Mouse (Mus musculus): ENCODE data around the gene Lifr. TPM values are rescaled to one million over a fixed set of nuclear protein-coding genes. Genes with fewer than 3 reads are reported as not detected.

The Lifr gene
- polyA plus RNA-seq, 1 experiment from 2014 or later, result 24.9 TPM

- H3K4me3 ChIP-seq, result no peak overlapping the region
- H3K27ac ChIP-seq, result no peak overlapping the region
- no peaks in the 10 kb centered on the region for H3K4me1 ChIP-seq
- H3K36me3 ChIP-seq, result no peaks in the 10 kb centered on the region
- H3K27me3 ChIP-seq (replicated peaks), result peaks cover 45% of the 10 kb centered on the region
- H3K9me3 ChIP-seq (replicated peaks), result no peaks in the 10 kb centered on the region
- no peak overlapping the region for H3K4me2 ChIP-seq
- ATAC-seq, result no peak
- no peak overlapping the region for H3K9ac ChIP-seq
- WGBS (ENCODE audit: insufficient replicate concordance), result 42% methylated on average over 1 of the region's 1 CpGs
Observed at GRCm38 (mm10) chr15:7213683-7214082, 123.3 kb downstream of the Lifr start.

- no peak for ATAC-seq
- 77% methylated on average over 3 of the region's 3 CpGs for WGBS (ENCODE audit: insufficient replicate concordance)
Observed at GRCm38 (mm10) chr15:7215845-7216244, 125.4 kb downstream of the Lifr start.

DNA sequence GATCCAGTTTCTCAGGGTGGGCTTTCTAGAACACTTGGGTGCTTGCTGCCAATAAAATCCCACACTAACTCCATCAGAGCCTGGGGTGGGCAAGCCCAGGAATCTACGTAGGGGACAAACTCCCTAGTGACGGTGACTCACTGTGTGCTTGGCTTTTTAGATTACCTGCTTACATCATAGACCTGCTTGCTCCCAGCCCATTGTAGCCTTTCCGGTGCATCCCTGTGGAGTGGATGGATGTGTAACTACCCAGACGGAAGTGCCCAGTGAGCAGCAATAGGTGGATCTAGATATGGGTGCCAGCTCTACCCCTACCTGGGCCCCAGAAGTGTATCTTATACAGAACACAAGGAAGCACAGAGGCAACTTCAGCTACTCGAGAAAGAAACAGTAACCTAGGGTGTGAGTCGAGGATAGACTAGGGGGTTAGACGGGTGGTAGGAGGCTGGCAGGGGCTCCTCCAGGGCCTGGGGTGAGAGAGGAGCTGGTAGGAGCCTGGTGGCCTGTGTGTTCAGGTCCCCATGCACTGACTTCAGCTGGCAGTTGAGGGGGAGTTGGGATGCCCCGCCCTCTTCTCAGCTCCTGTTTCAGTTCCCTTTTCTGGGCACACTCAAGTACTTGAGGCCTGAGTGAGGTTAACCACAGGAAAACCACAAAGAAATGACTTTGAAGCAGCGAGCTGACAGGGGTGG lies 126.3 kb downstream of the Lifr start:
- Histone ChIP-seq H3K4me2 (no peak overlapping the region), H3K36me3 (no peaks in the 10 kb centered on the region), H3K9me3 (replicated peaks) (no peaks in the 10 kb centered on the region), H3K9ac (no peak overlapping the region), H3K27ac (no peak overlapping the region), H3K4me1 (no peaks in the 10 kb centered on the region), H3K27me3 (replicated peaks) (peaks cover 68% of the 10 kb centered on the region), H3K4me3 (no peak overlapping the region)
- 0 out of 2 replicates have a peak, but pooled peaks have one; percentile 27 for ATAC-seq
- 33% methylated on average over 9 of the region's 9 CpGs for WGBS (ENCODE audit: insufficient replicate concordance)

More at GRCm38 (mm10) chr15:7215845-7216244, 125.4 kb downstream of the Lifr start:
- Histone ChIP-seq H3K4me3 (no peak overlapping the region), H3K9ac (no peak overlapping the region), H3K27ac (no peak overlapping the region), H3K9me3 (replicated peaks) (no peaks in the 10 kb centered on the region), H3K4me2 (no peak overlapping the region), H3K36me3 (no peaks in the 10 kb centered on the region), H3K4me1 (no peaks in the 10 kb centered on the region), H3K27me3 (replicated peaks) (peaks cover 65% of the 10 kb centered on the region)

DNA sequence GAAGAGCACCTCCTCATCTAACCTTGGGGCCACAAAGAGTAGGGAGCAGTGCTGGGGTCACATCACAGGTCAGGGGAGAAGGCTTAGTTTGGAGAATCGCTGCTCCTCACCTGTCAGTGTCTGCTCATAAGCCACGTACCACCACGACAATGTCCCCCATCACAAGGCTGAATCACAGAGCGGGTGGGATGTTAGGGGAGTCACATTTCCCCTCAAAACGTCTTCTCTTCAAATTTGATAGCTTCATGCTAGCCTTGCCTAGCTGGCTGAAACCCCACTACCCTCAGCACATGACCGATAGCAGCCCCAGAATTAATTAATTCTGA lies 126.8 kb downstream of the Lifr start:
- Histone ChIP-seq H3K4me3 (no peak overlapping the region), H3K4me1 (no peaks in the 10 kb centered on the region), H3K27me3 (replicated peaks) (peaks cover 68% of the 10 kb centered on the region), H3K36me3 (no peaks in the 10 kb centered on the region), H3K9ac (no peak overlapping the region), H3K4me2 (no peak overlapping the region), H3K27ac (no peak overlapping the region), H3K9me3 (replicated peaks) (no peaks in the 10 kb centered on the region)
- ATAC-seq, result no peak
- 38% methylated on average over 6 of the region's 6 CpGs for WGBS (ENCODE audit: insufficient replicate concordance)

DNA sequence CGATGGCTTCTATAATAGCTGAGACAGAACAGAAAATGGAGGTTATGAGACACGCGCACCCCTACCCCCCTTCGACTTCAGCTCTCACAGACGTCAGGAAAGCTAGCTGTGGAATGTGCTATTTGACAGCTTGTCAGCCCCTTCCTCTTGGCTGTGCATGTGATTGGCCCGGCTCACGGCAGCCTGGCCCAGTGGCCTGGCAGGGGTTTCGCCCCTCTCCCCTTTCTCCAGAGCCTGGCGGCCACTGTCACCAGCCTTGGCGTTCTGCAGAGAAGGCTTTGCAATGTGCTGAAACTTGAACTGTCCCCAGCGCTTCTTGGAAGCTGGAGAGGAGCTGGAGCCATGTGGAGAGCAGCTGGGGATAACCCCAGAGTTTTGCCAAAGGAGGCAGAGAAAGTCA lies 132.4 kb downstream of the Lifr start:
- Histone ChIP-seq H3K4me2 (no peak overlapping the region), H3K27me3 (replicated peaks) (peaks cover 70% of the 10 kb centered on the region), H3K27ac (no peak overlapping the region), H3K4me1 (no peaks in the 10 kb centered on the region), H3K9ac (no peak overlapping the region), H3K4me3 (no peak overlapping the region), H3K9me3 (replicated peaks) (no peaks in the 10 kb centered on the region), H3K36me3 (no peaks in the 10 kb centered on the region)
- WGBS (ENCODE audit: insufficient replicate concordance), result 39% methylated on average over 11 of the region's 11 CpGs
- no peak for ATAC-seq

- 60% methylated on average over 12 of the region's 12 CpGs for WGBS (ENCODE audit: insufficient replicate concordance)
- Histone ChIP-seq H3K36me3 (no peaks in the 10 kb centered on the region), H3K4me3 (no peak overlapping the region), H3K27ac (no peak overlapping the region), H3K4me1 (no peaks in the 10 kb centered on the region), H3K27me3 (replicated peaks) (peaks cover 69% of the 10 kb centered on the region), H3K9ac (no peak overlapping the region), H3K4me2 (no peak overlapping the region), H3K9me3 (replicated peaks) (no peaks in the 10 kb centered on the region)
- no peak for ATAC-seq
Observed at GRCm38 (mm10) chr15:7224151-7224775, 133.8 kb downstream of the Lifr start.

DNA sequence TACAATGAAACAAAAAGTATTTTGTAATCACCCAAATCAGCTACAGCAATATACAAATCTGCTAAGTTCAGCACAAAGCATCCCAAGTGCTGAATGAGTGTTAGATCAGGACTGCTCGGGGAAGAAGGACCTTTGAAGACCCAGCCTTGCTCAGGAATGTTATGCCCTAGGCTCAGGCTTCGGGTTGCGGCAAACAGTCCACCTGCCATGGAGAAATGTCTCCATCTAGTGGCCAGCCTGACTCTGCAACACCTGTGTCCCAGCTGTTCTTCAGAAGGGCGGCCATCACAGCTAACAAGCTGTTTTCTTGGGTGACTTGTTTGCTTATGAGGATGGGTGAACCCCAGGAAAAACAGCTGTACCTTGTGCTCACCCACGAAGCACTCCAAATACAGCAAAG lies 135.8 kb downstream of the Lifr start:
- H3K36me3 ChIP-seq, result no peaks in the 10 kb centered on the region
- H3K4me1 ChIP-seq, result no peaks in the 10 kb centered on the region
- no peak overlapping the region for H3K27ac ChIP-seq
- no peaks in the 10 kb centered on the region for H3K9me3 ChIP-seq (replicated peaks)
- ATAC-seq, result no peak
- H3K27me3 ChIP-seq (replicated peaks), result peaks cover 64% of the 10 kb centered on the region
- 6% methylated on average over 5 of the region's 5 CpGs for WGBS (ENCODE audit: insufficient replicate concordance)
- no peak overlapping the region for H3K4me2 ChIP-seq
- no peak overlapping the region for H3K4me3 ChIP-seq
- H3K9ac ChIP-seq, result no peak overlapping the region

GRCm38 (mm10) chr15:7233393-7234090 lies 143.1 kb downstream of the Lifr start:
- H3K4me1 ChIP-seq, result no peaks in the 10 kb centered on the region
- no peaks in the 10 kb centered on the region for H3K9me3 ChIP-seq (replicated peaks)
- no peak overlapping the region for H3K9ac ChIP-seq
- no peaks in the 10 kb centered on the region for H3K36me3 ChIP-seq
- whole genome bisulfite sequencing (ENCODE audit: insufficient replicate concordance), result 68% methylated on average over 13 of the region's 13 CpGs
- peaks cover 47% of the 10 kb centered on the region for H3K27me3 ChIP-seq (replicated peaks)
- H3K4me2 ChIP-seq, result no peak overlapping the region
- no peak overlapping the region for H3K4me3 ChIP-seq
- no peak overlapping the region for H3K27ac ChIP-seq
- ATAC-seq, result no peak

DNA sequence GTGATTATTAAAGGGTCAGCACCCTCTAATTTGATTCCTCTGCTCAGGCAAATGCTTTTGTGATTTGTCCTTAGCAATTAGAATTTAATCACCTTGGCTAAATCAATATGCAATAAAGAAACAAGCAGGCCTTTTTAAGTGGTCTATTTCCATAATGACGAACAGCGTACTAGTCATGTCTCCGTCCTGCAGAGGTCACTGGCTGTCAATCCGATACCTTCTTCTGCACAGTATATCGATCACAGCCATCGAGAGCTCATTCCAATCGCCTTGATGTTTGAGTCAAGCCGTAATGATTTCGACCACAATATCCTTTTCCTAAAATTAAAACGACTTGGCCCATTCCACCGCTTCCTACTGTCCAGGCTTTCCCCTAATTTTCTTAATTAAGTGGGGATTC lies 149.5 kb downstream of the Lifr start:
- no peak for ATAC-seq
- Histone ChIP-seq H3K4me1 (no peaks in the 10 kb centered on the region), H3K9ac (no peak overlapping the region), H3K27me3 (replicated peaks) (peaks cover 15% of the 10 kb centered on the region; the same call in 1 of the 2 replicates), H3K9me3 (replicated peaks) (no peaks in the 10 kb centered on the region), H3K36me3 (no peaks in the 10 kb centered on the region), H3K4me2 (no peak overlapping the region), H3K4me3 (no peak overlapping the region), H3K27ac (no peak overlapping the region)
- WGBS (ENCODE audit: insufficient replicate concordance), result 78% methylated on average over 11 of the region's 11 CpGs

GRCm38 (mm10) chr15:7240950-7241349 lies 150.5 kb downstream of the Lifr start:
- Histone ChIP-seq H3K9ac (no peak overlapping the region), H3K4me1 (no peaks in the 10 kb centered on the region), H3K4me3 (no peak overlapping the region), H3K36me3 (no peaks in the 10 kb centered on the region), H3K27me3 (replicated peaks) (peaks cover 15% of the 10 kb centered on the region; the same call in 1 of the 2 replicates), H3K4me2 (no peak overlapping the region), H3K27ac (no peak overlapping the region), H3K9me3 (replicated peaks) (no peaks in the 10 kb centered on the region)
- ATAC-seq, result no peak
- 51% methylated on average over 3 of the region's 3 CpGs for WGBS (ENCODE audit: insufficient replicate concordance)

- Histone ChIP-seq H3K4me3 (no peak overlapping the region), H3K27ac (no peak overlapping the region), H3K9me3 (replicated peaks) (no peaks in the 10 kb centered on the region), H3K9ac (no peak overlapping the region), H3K36me3 (no peaks in the 10 kb centered on the region), H3K27me3 (replicated peaks) (peaks cover 15% of the 10 kb centered on the region; the same call in 1 of the 2 replicates), H3K4me1 (no peaks in the 10 kb centered on the region), H3K4me2 (no peak overlapping the region)
- ATAC-seq, result no peak
- 36% methylated on average over 15 of the region's 15 CpGs for WGBS (ENCODE audit: insufficient replicate concordance)
Observed at GRCm38 (mm10) chr15:7242161-7242850, 151.9 kb downstream of the Lifr start.
